Mouse (Mus musculus): Measurements from ENCODE around the gene Trex1.

Gene Trex1

DNA sequence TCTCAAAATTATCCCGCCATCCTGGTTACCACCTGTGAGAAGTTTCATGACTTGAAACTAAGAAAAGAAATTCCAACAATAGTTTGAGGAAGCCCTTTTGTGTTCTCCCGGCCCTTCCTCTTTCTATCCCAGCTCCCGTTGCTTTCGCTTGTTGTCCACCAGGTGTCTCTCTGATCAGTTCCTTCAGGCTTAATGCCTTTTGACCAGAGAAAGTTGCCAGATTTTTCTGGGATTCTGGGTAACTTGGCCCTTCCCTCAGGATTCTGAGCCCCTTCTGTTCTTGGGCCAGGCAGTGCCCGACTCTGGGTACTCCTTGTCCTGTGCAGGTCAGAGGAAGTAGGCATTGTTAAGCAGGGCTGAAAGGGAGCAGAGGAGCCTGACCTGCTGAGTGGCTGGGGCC lies 28.5 kb upstream of the Trex1 start:
- peak; percentile 62 to 71 for DNase-seq (ENCODE audit: low spot score in 2 of 2)

DNA sequence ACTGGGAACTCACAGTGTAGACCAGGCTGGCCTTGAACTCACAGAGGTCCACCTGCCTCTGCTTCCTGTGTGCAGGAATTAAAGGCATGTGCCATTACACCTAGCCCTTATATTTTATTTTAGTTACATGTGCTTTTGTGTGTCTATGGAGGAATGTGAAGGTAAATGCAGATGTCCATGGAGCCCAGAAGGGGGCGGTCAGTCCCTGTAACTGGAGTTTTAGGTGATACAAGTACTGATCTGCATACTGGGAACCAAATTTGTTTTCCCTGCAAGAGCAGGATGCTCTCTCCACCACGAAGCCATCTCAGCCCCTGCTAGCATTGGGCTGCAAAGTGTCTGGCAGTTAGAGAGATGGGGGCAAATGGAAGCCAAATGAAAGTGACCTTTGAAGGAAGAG lies 25.4 kb upstream of the Trex1 start:
- no peak for DNase-seq (ENCODE audit: low spot score in 2 of 2)

DNA sequence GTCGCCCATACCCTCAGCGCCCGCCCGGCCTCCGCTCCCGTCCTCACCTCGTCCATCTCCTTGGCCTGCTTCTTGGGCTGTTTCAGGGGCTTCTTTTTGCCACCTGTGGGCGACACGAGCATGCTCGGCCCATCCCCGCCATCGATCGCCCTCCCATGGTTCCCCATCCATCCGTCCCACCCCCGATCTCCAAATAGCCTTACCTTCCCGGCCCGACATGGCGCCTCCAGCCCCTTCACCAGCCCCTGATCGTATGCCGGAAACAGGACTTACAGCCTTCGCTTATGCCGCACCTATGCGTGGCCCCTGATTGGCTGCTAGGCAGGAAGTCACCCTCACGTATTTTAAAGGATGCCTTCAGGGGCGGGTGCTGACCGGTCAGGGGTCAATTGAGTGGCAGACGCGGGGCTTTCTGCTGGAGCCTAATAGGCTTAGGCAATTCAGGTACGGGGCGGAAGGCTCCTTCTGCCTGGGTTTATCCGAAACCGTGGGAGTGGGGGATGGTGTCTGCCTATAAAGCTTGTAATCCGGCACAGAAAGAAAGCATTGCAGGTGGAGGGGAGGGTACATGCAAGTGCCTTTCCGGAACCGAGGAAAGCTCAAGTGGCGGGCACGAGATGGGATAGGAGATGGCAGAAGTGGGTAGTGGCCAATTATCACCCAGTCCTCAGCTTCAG lies 22.7 kb upstream of the Trex1 start, which contains the start of the genes Ccdc51 and Tma7:
Gene Ccdc51 (plus strand): TSS at position 370 of the 677 bp plus-strand sequence.
Gene Tma7 (minus strand): TSS at position 464 of the 677 bp plus-strand sequence.
- peak; percentile 94 to 96 for DNase-seq (ENCODE audit: low spot score in 2 of 2)

DNA sequence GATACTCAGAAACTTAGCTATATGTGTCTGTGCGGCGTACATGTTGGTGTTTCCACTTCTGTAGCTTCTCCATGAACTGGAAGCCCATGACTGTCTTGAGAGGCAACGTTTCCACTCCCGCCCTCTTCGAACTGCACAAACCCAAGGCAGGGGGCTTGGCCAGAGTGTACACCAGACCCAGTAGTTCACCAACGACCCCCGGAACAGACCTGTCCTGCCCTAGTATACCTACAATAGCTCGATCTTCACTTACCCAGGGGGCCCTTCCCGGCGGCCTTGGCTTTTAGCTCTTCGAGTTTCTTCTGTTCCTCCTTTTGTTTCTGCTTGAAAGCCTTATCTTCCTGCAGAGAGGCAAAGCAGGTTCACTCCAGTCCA lies 22.2 kb upstream of the Trex1 start:
- DNase-seq (ENCODE audit: low spot score in 2 of 2) = no peak

DNA sequence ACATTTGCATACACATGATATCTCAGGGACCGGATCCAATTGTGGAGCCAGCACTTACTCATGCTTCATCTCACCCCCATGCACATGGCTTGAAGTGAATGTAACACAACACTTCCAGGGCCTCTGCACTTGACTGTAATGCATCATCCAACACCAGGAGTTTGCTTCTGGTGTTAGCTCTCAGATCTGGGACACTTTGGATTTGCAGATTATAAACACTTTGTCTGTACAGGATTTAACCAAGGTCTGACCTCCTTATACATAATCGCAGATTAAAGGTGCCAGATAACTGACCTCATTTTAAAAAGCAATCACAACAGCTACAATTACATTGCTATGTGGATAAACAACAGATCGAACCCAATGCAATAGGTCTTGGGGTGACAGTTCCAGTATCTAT lies 21.0 kb upstream of the Trex1 start:
- DNase-seq (ENCODE audit: low spot score in 2 of 2) = no peak

DNA sequence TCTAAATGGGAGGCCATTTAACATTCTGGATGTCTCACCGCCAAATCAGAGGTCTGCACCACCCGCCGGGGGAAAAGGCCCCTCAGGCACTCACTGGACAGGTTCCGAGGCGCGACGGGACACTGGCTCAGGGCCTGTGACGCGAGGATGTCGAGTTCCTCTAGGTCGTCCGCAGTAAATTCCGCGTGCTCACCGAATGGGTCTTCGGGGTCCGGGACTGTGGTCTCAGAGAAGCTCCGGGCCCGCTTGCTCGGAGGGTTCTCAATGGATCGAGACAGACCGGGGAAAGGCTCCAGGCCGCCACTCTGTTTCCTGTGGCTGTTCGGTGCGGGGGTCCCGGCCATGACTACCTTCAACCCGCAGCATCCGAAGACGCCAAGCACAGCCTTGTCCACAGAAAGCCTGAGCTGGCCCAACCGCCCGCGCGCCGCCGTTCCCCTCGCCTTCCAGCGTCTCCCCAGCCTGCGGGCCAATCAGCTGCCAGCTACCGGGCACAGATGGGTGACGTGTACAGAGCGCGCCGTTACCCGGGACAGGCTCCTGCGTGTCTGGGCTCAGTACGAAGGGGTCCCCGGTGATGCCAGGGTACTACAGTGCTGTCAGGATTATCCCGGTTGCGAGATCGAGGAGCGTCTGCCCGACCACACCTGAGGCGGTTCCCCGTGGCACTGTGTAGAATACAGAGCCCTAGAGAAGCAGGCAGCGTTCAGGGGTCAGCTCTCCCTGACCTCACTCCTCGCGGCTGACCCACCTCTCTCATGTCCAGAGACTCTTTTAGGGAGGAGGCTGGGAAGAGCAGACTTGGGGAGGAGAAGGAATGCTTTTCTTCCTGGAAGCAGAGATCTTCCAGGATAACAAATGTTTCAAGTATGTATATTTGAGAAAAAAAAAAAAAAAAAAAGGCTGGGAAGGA lies 14.4 kb upstream of the Trex1 start, which contains the start of gene Atrip:
Gene Atrip (minus strand): TSS at position 464 of the 913 bp plus-strand sequence.
- peak; percentile 97 for DNase-seq (ENCODE audit: low spot score in 2 of 2)

DNA sequence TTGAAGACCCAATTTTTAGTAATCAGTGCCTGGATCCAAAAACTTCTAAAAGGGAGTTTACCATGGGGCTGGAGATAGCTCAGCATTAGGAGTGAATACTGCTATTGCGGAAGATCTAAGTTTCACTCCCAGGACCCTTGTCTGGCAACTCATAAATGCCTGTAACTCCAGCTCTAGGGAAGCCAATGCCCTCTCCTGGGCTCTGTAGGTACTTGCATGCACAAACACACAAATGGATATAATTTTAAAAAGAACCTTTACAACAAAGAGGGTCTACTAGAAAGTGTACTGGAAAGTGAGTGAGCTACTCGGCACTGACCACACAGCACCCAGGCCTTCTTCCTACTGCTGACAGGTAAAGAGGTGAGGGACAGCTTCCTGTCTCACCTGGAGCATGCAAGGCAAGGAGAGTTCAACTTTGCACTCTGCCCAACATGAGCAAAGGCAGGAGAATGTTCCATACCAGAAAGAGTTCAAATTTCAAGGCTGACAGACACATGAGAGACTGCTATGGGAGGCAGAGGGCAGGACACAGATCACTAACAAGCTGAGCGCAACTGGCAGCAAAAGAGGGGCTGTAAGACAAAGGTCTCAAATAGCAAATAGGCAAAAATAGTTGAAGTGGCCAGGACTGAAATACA lies 8.7 kb upstream of the Trex1 start:
- no peak for DNase-seq (ENCODE audit: low spot score in 2 of 2)

DNA sequence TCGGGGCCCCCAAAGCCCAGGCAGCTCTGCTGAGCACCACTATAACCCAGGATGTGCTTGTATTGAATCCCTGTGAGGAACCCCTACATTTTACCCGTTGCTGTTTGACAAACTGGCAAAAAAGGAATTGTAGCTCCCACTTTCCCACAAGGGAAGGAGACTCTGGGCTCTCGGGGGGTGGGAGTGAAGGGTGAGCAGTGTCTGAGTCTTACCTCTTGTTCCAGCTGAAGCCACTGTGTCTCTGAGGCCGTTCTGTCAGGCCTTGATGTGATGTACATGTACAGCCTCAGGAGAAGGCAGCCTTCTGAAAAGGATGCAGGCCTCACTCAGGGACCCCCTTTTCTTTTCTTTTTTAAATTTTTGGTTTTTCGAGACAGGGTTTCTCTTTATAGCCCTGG lies 1.4 kb upstream of the Trex1 start:
- peak in 1 of 2 experiments; percentile 18 for DNase-seq (ENCODE audit: low spot score in 2 of 2)

DNA sequence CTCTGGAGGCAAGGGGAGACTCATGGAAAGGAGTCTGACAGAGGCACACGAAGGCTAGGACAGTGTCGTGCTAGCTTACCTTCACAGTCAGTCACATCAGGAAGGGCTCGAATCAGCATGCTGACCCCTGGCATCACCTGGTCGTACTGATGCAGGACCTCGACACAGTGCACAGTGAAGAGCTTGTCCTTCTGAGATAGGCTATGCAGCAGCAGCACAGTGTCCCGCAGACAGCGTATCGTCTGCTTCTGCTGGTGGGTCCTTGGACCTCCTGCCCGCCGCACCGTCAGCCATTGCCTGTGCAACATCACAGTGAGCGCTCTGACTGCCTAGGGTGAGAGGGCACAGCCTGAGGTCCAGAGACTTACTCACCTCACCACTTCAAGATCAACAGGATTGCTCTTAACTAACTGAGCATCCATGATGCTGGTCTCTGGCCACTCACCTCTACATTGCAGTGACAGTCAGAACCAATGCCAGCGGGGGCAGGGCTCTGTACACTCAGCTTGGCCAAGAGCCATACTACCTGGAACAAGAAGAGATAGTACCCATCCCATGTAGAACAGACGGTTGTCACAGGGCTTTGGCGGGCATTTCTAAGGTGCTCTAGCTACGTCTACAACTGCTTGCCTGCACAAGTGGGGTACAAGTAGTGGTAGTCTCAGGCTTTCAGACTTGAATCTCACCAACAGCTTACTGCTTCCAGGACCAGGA lies 807 bp upstream of the Trex1 start:
- peak; percentile 49 to 65 for DNase-seq (ENCODE audit: low spot score in 2 of 2)

DNA sequence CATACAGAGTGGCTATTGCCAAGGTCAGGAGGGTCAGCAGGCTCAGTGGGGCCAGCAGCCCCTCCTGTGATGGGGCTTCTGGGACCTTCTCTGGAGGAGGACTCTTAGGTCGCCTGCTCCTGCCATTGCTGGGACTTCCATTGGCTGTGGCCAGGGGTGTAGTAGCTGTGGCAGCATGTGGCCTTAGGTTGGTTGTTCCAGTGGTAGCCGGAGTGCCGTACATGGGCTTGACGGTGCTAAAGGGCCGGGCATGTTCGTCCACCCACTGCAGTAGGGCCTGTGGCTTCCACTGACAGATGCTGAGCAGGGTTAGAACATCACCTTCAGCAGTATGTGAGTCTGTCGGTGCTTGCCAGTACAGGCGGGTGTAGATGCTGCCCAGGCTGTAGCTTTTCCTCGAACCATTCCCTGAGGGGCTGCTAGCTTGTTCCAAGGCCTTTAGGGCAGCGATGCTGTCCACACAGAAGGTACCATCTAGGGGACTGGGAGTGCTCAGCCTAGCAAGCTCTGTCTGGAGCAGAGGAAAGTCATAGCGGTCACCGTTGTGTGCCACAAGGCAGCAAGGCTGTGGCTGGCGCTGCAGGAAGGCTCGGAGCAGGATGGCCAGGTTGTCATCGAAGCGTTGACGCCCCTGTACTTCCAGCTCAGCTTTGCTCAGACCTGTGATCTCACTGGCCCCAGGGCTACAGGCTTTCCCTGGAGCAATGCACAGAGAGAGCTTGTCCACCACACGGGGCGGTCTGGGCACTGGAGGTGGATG lies 1.3 kb downstream of the Trex1 start:
- DNase-seq (ENCODE audit: low spot score in 2 of 2) = peak in 1 of 2 experiments; percentile 28

DNA sequence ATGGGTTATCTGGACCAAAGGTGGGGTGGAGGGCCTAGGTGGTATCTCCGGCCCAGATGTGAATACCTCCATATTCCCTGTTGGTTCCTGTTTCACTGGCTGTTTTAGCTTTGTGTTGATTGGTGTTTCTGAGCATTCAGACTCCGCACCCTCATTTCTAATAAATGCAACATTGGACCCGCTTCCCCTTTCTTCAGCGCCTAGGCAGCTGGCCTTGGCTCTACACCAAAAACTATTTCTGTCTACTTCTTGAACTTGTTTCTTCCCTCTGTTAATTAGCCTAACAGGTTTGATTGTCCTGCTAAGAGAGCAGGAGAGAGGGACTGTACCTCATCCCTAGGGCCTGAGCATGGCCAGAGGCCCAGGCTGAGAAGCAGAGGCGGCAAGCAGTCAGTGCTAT lies 2.0 kb downstream of the Trex1 start:
- DNase-seq (ENCODE audit: low spot score in 2 of 2) = peak; percentile 14 to 21

DNA sequence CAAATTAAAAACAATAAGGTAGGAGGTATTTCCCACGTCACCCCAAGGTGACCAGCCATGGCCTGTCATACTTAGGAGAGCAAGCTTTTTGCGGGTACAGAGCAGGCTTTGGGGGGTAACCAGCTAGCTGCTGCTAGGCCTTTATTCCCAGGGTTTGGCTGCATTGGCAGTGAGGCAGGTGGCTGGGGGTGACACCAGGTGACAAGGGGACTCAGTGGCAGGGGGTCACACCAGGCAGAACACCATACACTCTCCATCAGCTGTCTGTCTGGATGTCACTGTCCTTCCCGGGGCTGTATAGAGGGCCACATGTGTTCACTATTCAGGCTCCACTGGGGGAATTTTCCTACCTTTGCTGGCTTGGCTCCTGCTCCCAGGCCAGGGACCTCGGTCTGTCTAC lies 2.6 kb downstream of the Trex1 start:
- peak; percentile 27 for DNase-seq (ENCODE audit: low spot score in 2 of 2)

DNA sequence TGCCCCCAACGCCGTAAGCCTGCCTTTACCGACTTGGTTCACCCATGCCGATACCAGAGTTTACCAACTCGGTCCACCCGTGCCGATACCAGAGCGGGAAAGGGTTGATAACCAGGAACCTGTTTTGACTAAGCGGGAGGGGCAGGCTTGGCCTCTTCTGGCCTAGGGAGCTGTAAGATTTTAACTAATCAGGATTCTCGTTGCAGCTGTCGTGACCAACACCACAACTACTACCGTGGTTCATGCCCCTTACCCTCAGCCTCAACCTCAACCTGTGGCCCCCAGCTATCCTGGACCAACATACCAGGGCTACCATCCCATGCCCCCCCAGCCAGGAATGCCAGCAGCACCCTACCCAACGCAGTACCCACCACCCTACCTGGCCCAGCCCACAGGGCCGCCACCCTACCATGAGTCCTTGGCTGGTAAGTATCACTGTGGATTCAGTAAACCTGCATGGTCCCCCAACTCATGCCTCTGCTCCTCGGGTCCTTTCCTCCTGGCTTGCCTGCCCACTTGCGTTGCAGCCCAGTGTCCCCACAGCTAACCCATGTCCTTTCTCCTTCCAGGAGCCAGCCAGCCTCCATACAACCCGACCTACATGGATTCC lies 3.3 kb downstream of the Trex1 start:
- DNase-seq (ENCODE audit: low spot score in 2 of 2) = peak in 1 of 2 experiments; percentile 27

DNA sequence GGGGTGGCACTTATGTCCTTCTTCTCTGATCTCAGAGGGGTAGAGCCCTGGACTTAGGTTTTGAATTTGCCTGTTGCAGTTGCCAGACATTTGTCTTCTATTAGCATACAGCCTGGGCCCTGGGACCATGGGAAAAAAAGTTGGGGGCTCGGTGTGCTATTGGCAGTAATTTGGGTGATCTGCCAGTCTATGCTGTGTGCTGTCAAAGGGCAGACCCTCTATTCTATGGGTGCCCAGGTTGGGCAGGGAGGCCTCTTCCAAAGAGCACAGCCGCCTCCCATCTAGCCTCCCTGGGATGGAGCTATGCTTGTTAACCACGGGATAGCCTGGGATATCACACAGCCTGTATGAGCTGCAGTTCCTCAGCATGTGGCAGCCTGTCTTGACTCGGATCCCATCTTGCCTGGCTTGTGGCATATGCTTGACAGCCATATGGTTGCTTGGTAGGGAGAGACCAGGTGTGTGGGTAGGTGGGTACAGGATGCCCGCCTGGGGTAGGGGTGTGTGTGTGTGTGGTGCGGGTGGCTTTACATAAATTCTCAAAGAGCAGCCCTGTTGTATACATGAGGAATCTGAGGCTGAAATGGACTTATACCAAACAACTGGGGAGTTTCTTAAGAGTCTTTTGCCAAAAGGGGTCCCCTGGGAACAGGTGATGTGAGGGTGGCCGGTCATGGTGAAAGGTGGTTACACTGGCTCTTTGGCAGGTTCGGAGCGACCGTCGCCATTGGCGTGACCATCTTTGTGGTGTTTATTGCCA lies 4.1 kb downstream of the Trex1 start:
- peak; percentile 31 to 53 for DNase-seq (ENCODE audit: low spot score in 2 of 2)

DNA sequence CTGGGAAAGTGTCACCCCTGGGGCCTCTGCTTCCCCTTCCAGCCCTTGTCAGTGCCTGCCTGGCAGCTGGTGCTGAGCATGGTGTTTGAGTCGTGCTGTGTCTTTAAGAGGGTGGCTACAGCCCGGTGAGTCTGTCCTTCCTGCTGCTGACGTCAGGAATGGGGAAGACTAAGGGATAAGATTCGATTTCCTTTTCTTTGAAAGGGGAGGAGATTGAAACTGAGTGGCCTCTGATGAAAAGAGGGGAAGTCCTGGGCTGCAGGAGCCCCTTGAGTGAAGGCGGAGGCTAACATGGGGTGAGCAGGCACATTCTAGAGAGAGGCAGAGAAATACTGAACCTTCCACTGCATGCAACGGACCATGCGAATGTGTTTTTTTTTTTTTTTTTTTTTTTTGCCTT lies 4.8 kb downstream of the Trex1 start:
- DNase-seq (ENCODE audit: low spot score in 2 of 2) = peak; percentile 84 to 91

DNA sequence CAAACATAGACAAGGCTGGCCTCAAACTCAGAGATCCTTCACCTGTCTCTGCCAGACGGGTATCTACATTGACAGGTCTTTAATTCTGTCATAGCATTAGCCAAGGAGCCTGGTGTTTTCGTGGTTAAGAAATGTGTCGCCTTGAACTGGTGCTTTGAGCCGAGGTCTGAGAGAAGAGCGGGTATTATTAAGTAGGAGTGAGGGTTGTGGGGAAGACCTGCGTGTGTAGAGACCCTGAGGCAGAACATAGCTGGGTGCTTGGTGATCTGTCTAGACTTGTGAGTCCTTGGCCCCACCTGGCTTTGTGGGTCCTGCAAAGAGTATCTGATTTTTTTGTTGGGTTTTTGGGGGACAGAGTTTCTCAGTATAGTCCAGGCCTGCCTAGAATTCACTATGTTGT lies 5.7 kb downstream of the Trex1 start:
- DNase-seq (ENCODE audit: low spot score in 2 of 2) = peak; percentile 12 to 22

DNA sequence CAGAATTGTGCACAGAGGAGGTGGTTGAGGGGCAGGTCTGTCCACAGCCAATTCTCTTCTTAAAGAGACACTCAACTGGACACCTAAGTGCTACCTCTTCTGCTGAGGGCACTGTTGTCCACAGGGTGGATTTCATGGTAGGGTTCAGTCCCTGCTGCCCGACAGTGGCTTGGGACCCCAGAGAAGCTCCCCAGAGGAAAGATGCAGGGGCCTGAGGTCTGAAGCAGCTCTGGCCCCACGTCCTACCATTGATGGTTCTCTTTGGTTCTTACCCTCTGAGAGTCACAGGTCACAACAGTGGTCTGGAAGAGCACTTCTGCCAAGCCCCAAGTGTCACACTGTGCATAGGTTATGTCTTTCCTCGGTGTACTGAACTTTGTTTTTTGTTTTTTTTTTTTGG lies 6.2 kb downstream of the Trex1 start:
- DNase-seq (ENCODE audit: low spot score in 2 of 2) = peak in 1 of 2 experiments; percentile 19

DNA sequence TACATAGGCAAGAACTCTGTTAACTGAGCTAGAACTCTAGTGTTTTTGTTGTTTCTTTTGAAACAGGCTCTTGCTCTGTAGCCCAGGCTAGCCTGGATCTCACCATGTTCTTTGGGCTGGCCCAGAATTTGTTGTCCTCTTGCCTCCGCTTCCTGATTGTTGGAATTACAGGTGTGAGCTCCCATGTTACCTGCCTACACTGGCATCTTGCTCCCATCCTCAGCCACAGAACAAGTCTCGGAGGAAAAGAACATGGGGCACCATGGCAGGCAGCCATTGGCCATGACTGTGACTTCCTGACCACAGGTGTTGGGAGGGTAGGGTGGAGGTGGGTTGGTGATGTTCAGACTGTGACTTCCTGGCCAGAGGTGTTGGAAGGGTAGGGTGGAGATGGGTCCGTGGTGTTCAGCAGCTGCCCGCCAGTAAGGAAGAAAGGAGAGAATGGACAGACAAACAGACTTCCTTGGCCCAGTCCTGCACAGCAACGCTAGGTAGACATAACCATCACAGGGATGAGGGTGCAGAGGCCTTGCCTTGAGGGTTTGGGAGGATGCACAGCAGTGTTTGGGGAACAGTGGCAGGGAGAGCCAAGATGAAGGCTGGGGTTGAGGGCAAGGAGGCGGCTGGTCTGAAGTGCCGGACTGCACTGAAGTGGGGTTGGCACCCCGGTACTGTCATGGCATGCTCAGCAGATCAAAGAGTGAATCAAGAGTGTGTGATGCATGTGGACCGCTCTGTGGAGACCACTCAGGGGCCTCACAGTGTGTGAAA lies 6.9 kb downstream of the Trex1 start:
- DNase-seq (ENCODE audit: low spot score in 2 of 2) = peak; percentile 22 to 23

Data from right cerebral cortex, postnatal 10 days (tissue).